Mouse (Mus musculus) embryonic facial prominence, embryonic 13.5 days (tissue): ENCODE data around the gene Rtl3. TPM values are rescaled to one million over a fixed set of nuclear protein-coding genes. Genes with fewer than 3 reads are reported as not detected.

Source experiments
- polyA plus RNA-seq: library from polyadenylated mRNA; unstranded; fragments of >200 nt; fragmentation: Nextera tagmentation; extraction: Ambion mirVana; gene quantifications from 2 replicates; pipeline ENCODE4 v1.2.1, GENCODE M21; 2015

The Rtl3 gene
- polyA plus RNA-seq, 1 experiment from 2014 or later = 46.2 TPM

Other genes with a start within 250 kb of the Rtl3 start
- gene Cysltr1, start 237.0 kb downstream of the Rtl3 start, polyA plus RNA-seq = 0.74 and 0.88 TPM in 2 replicates
- 28.8 and 35.8 TPM in 2 replicates for gene Lpar4, start 80.0 kb upstream of the Rtl3 start, polyA plus RNA-seq
- 0.10 and 0.11 TPM in 2 replicates for gene P2ry10, start 247.8 kb upstream of the Rtl3 start, polyA plus RNA-seq